Mouse (Mus musculus) lung, adult 2 months (tissue): ENCODE measurements around the gene Fbxl17.

Experiments used
- CTCF ChIP-seq: fragments of 200-500 bp; IDR thresholded peaks from 2 replicates; pipeline ENCODE4 v1.5.1; 2011; ENCODE audit warnings: mild to moderate bottlenecking, low read length, control low read depth; ENCODE audit not compliant: insufficient read depth
- POLR2A ChIP-seq: fragments of 200-500 bp; IDR thresholded peaks from 2 replicates; pipeline ENCODE4 v1.6.1; 2011; ENCODE audit warnings: low read depth, mild to moderate bottlenecking, control low read depth, low read length, borderline replicate concordance; ENCODE audit errors: extremely low read depth

DNA sequence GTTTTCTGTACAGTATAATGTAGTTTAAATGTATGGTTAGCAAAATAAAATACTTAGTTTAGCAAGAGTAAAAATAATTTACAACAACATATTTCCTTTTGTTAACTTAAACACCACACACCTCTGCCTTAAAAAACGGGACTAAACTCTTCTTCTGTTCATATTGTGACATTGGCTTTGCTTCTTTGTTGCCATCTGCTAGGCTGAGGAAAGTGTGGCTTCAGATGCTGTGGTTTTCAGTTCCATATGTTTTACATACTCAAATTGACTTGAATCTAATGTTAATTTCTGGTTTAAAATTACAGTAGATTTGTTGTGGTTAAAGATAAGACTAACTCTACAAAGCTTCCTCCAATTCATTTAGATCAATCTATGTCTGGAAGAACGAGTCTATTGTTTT is 218.8 kb downstream of the Fbxl17 start:
- no peak for TF ChIP-seq POLR2A
- TF ChIP-seq CTCF, result no peak
